Mouse (Mus musculus) frontal cortex, postnatal 14 days (tissue): ENCODE data around the gene Slc5a1.

ENCODE experiments used
- DNase-seq, 2 experiments: peaks; one replicate each; pipeline ENCODE4 v3.0.0; 2022; ENCODE audit warnings: low spot score in 2 of 2

The Slc5a1 gene

GRCm38 (mm10) chr5:33193567-33193966 lies 89.5 kb downstream of the Slc5a1 start:
- no peak for DNase-seq

DNA sequence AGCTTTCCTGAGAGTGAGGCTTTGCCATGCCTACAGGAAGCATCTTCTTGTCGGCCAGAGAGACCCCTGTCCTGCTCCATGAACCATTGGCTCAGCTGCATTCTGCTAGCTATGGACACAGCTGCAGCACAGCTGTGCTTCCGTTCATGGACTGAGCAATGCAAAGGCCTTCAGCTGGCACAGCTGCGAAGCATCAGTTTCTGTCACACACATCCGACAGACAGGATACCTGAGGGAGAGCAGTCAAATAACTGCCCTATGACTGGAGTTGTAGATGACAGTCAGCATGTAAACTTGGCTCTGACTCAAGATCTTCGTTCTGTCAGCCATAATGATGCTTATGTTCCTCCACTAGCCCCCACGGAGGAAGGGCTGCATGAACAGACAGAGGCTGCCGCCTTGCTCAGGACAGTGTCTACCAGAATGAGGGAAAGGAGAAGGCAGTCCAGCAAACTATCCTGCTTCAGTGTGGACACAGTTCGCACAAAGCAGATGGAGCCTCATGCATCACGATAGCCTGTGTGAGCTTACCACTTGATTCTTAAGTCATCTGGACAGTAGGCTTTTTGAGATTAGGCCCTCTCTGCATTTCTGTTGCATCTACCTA lies 91.3 kb downstream of the Slc5a1 start:
- no peak for DNase-seq

- no peak for DNase-seq
Observed at GRCm38 (mm10) chr5:33200071-33200470, 96.1 kb downstream of the Slc5a1 start.

DNA sequence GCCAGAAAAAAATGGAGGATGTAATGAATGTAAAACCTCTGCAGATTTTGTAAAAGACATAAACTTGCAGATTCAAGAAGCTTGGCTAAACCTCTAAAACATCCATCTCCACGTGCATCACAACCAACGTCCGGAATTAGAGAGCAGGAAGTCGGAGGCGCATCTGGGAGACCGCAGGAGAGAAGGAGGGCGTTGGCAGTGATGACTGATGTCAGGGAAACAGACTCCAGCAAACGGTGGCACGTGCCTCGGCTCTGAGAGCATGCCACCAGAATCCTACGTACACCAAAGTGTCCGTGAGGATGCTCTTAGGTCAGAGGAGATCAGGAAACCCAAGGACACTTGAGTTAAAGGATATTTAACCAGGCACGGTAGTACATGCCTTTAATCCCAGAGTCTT lies 97.7 kb downstream of the Slc5a1 start:
- DNase-seq, result no peak

- DNase-seq, result no peak
Observed at GRCm38 (mm10) chr5:33202516-33203170, 98.6 kb downstream of the Slc5a1 start.

- DNase-seq, result no peak
Observed at GRCm38 (mm10) chr5:33203171-33203565, 99.1 kb downstream of the Slc5a1 start.

- DNase-seq, result peak; percentile 49 to 79
Observed at GRCm38 (mm10) chr5:33203691-33204242, 99.7 kb downstream of the Slc5a1 start.

GRCm38 (mm10) chr5:33204284-33204683 lies 100.3 kb downstream of the Slc5a1 start:
- no peak for DNase-seq

DNA sequence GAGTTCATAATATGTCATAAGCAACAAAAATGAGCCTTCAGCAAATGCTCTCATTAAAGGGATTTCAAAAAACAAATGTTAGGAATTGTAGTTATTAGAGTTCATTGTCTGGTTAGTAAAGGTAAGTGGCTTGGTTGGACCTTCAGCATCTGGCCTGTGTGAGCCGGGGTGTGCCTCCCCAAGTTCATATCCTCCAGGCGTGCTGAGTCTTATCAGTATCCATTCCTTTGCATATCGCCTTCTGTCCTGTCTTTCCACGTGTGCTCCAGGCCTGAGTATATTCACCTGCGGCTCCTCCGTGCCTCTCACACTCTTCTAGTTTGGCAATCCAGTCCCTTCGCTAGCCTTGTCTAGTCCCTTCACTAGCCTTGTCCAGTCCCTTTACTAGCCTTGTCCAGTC lies 102.3 kb downstream of the Slc5a1 start:
- no peak for DNase-seq

DNA sequence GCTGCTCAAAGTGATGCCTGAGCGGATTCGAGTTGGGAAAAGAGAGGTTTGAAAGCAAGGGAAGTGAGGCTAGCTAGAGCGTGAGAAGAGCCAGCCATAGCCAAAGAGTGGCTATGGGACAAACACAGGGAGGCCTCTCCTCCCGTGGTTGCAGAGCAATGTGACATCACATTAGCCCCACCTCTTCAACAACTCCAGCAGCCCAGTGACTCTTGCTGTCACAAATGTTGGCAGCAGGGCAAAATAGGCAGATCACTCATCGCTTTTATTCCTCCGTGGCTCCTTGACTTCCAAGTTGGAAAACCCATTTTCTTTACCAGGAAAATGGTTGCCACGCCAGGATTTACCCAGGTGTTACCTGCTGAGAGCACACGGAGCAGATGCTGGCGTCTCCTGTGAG lies 103.1 kb downstream of the Slc5a1 start:
- DNase-seq, result no peak

GRCm38 (mm10) chr5:33208533-33209245 lies 104.7 kb downstream of the Slc5a1 start:
- DNase-seq, result no peak

DNA sequence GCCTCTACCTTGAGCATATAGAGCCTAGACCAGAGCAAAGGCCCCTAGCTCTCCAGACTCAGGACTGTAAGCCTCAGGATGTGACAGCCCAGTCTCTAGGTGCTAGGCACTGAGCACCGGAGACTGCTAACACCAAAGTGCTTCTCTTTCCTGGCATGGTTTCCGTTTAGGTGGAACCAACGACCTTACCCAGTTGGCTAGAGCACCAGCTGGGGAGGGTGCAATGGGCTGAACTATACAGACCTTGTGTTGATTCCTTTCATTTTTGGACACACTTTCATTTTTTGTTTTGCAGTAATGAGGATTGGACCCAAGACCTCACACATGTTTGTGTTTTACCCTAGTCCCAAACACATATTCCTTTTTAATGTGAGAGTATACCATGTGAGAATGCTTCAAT lies 106.5 kb downstream of the Slc5a1 start:
- no peak for DNase-seq

- no peak for DNase-seq
Observed at GRCm38 (mm10) chr5:33211254-33211653, 107.2 kb downstream of the Slc5a1 start.
